In the genomic region with DNA sequence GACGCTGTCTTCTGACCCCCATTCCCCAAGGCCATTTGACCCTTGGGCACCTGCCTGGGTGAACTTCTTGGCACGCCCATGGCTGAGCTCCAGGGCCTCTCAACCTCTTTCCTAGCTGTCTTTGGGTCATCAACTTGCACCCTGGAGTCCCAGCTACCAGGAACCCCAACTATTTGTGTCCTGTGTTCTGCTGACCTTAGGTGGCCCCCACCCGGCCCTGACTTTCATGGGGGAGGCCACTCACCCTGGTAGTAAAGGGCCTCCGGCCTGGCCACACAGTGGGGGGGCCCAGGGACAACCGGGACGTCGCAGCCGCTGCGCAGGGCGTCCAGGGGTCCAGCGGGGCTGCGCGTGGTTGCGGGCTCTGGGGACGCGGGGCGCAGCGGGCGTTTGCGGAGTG, we compare ENCODE assay signal across 10 mouse cellular contexts. TPM values are rescaled to one million over a fixed set of nuclear protein-coding genes. Genes with fewer than 3 reads are reported as not detected.
DNase-seq lines count a peak whose midpoint lies in the region; ATAC-seq and TF ChIP-seq lines count a peak whose summit lies in the region.
"Had no signal": no experiment of that assay in that cellular context is flagged by ENCODE, and none has a peak within 500 bp of the region (broad histone marks: within the 10 kb centered on the region; RNA-seq: fewer than 3 reads in every experiment).

No protein-coding gene starts in this region.

- peak overlapping the region; percentile 77 for H3K4me2 ChIP-seq in CH12.LX (ENCODE audit: insufficient read depth, low read depth, poor library complexity, severe bottlenecking)
- peak overlapping the region; percentile 40 for H3K4me2 ChIP-seq in forebrain, embryonic 14.5 days (ENCODE audit: low read length)
- peak overlapping the region; percentile 66 for H3K4me2 ChIP-seq in liver, embryonic 13.5 days

- intact Hi-C loops in heart, adult 2 months (cut with DNase I): no loop called here

- no peak for TF ChIP-seq EP300 in heart, adult 2 months (IDR thresholded peaks at IDR 0.05; ENCODE audit: insufficient read depth, low read depth, low read length)
- no peak for TF ChIP-seq EP300 in CH12.LX (IDR thresholded peaks at IDR 0.05; ENCODE audit: low read length)

- TF ChIP-seq CTCF in heart, adult 2 months (IDR thresholded peaks at IDR 0.05): no peak
- TF ChIP-seq CTCF in CH12.LX (conservative IDR thresholded peaks at IDR 0.05 in 1 of 2, IDR thresholded peaks at IDR 0.05 in 1 of 2; ENCODE audit: low read depth in 2 of 2, low read length in 2 of 2): no peak

- no peak for DNase-seq in heart, adult 2 months
- no peak for DNase-seq in heart, postnatal 4 days
- DNase-seq in CH12.LX (ENCODE audit: extremely low read depth): no peak
- no peak for DNase-seq in forebrain, embryonic 14.5 days (ENCODE audit: low spot score)
- DNase-seq in liver, embryonic 13.5 days: no peak
- no peak for DNase-seq in frontal cortex, postnatal 14 days (ENCODE audit: low spot score in 2 of 2)
- no peak for DNase-seq in cerebellum, adult 8-10 months
- DNase-seq in urinary bladder, adult 2 months (ENCODE audit: low spot score): no peak

- ATAC-seq in forebrain, embryonic 14.5 days: no peak
- no peak for ATAC-seq in liver, embryonic 13.5 days (ENCODE audit: low read depth)

- no peaks in the 10 kb centered on the region for H3K79me2 ChIP-seq in heart, adult 2 months (replicated peaks; ENCODE audit: control insufficient read depth, insufficient read depth, low read length)
- peaks cover 34% of the 10 kb centered on the region for H3K79me2 ChIP-seq in CH12.LX (replicated peaks; ENCODE audit: control insufficient read depth, extremely low read depth, insufficient read depth, poor library complexity, severe bottlenecking)

- H3K4me3 ChIP-seq in heart, adult 2 months: peak overlapping the region; percentile 67
- peak overlapping the region; percentile 72 to 92 (median 82) for H3K4me3 ChIP-seq in CH12.LX (replicated peaks in 1 of 3; ENCODE audit: low read depth in 2 of 3, low read length in 2 of 3, poor library complexity in 1 of 3)
- peak overlapping the region; percentile 16; the same call in 1 of the 2 replicates for H3K4me3 ChIP-seq in forebrain, embryonic 14.5 days (ENCODE audit: low read depth, low read length)
- H3K4me3 ChIP-seq in liver, embryonic 13.5 days (replicated peaks): peak overlapping the region; percentile 59

- H3K4me1 ChIP-seq in heart, adult 2 months (ENCODE audit: control insufficient read depth, insufficient read depth, low read length): peaks cover 17% of the 10 kb centered on the region
- peaks cover 30 to 59% of the 10 kb centered on the region in 2 experiments for H3K4me1 ChIP-seq in CH12.LX (ENCODE audit: control insufficient read depth in 1 of 2, insufficient read depth in 2 of 2)
- H3K4me1 ChIP-seq in forebrain, embryonic 14.5 days (ENCODE audit: control insufficient read depth, insufficient read depth, low read length): no peaks in the 10 kb centered on the region
- H3K4me1 ChIP-seq in liver, embryonic 13.5 days (replicated peaks): peaks cover 46% of the 10 kb centered on the region

- H3K27me3 ChIP-seq in heart, adult 2 months (ENCODE audit: control insufficient read depth, insufficient read depth, low read length): no peaks in the 10 kb centered on the region
- H3K27me3 ChIP-seq in CH12.LX (replicated peaks): no peaks in the 10 kb centered on the region
- H3K27me3 ChIP-seq in forebrain, embryonic 14.5 days (replicated peaks; ENCODE audit: control insufficient read depth, insufficient read depth, low read length): peaks cover 40% of the 10 kb centered on the region
- peaks cover 42% of the 10 kb centered on the region for H3K27me3 ChIP-seq in liver, embryonic 13.5 days

- no peaks in the 10 kb centered on the region for H3K36me3 ChIP-seq in heart, adult 2 months (ENCODE audit: control insufficient read depth, insufficient read depth, low read length)
- peaks cover 16 to 31% of the 10 kb centered on the region in 2 experiments for H3K36me3 ChIP-seq in CH12.LX (replicated peaks in 1 of 2; ENCODE audit: control insufficient read depth in 1 of 2, insufficient read depth in 1 of 2, low read length in 1 of 2)
- no peaks in the 10 kb centered on the region for H3K36me3 ChIP-seq in forebrain, embryonic 14.5 days (ENCODE audit: control insufficient read depth, insufficient read depth, low read length)
- peaks cover 6% of the 10 kb centered on the region; the same call in 1 of the 2 replicates for H3K36me3 ChIP-seq in liver, embryonic 13.5 days

- dilution Hi-C loops in CH12.LX (cut with MboI; ENCODE audit: extremely low pct_ligation_motif_present, extremely low pct_unique_long_range_greater_than_20kb, low sequenced_read_pairs): no loop called here

- no peak for TF ChIP-seq POLR2A in heart, adult 2 months (IDR thresholded peaks at IDR 0.05; ENCODE audit: insufficient read depth, low read depth, low read length)
- TF ChIP-seq POLR2A in CH12.LX (IDR thresholded peaks at IDR 0.05; ENCODE audit: low read depth, low read length): no peak

- WGBS in heart, adult 2 months: 14% methylated on average over 20 of the region's 20 CpGs
- WGBS in forebrain, embryonic 14.5 days: 6% methylated on average over 14 of the region's 20 CpGs
- WGBS in liver, embryonic 13.5 days (ENCODE audit: insufficient replicate concordance): 5% methylated on average over 20 of the region's 20 CpGs

- peak overlapping the region; percentile 76 for H3K27ac ChIP-seq in heart, adult 2 months
- H3K27ac ChIP-seq in CH12.LX (ENCODE audit: insufficient read depth, low read depth): peak overlapping the region; percentile 88
- no peak overlapping the region for H3K27ac ChIP-seq in forebrain, embryonic 14.5 days (ENCODE audit: low read depth, low read length)
- H3K27ac ChIP-seq in liver, embryonic 13.5 days: peak overlapping the region; percentile 55

- peaks cover 5% of the 10 kb centered on the region for H3K9me3 ChIP-seq in CH12.LX (replicated peaks; ENCODE audit: low read length)
- no peaks in the 10 kb centered on the region for H3K9me3 ChIP-seq in forebrain, embryonic 14.5 days (replicated peaks; ENCODE audit: control insufficient read depth, low read length)
- 0 out of 2 replicates have a peak, but pooled peaks cover 3% of the 10 kb centered on the region for H3K9me3 ChIP-seq in liver, embryonic 13.5 days (replicated peaks)

- TF ChIP-seq RAD21 in CH12.LX (IDR thresholded peaks at IDR 0.05; ENCODE audit: low read depth, low read length): no peak

- in situ Hi-C loops in CH12.LX (cut with MboI; ENCODE audit: low pct_ligation_motif_present, low pct_unique_long_range_greater_than_20kb, low sequenced_read_pairs): no loop called here

- H3K9ac ChIP-seq in heart, adult 2 months (ENCODE audit: low read depth, low read length): peak overlapping the region; percentile 99
- H3K9ac ChIP-seq in CH12.LX (ENCODE audit: insufficient read depth, low read depth): peak overlapping the region; percentile 93
- H3K9ac ChIP-seq in forebrain, embryonic 14.5 days (ENCODE audit: low read length): peak overlapping the region; percentile 21; the same call in 1 of the 2 replicates
- H3K9ac ChIP-seq in liver, embryonic 13.5 days: peak overlapping the region; percentile 67

RNA-seq across cellular contexts. Expression of a gene that starts 0.4 kb away (rescaled TPM):
- 1 to 10 TPM; 3.5 to 6.1 TPM for total RNA-seq in heart, adult 2 months (2021)
- 11.9 and 14.0 TPM in 2 replicates for polyA plus RNA-seq in heart, adult 2 months (2012; rRNA removed)
- 1 to 10 TPM; 4.0 TPM for total RNA-seq in heart, postnatal 4 days (2021)
- total RNA-seq in CH12.LX (2012; rRNA removed): 15.8 and 18.8 TPM in 2 replicates
- 3.2 and 3.8 TPM in 2 replicates for total RNA-seq in CH12.LX (2014; rRNA removed)
- polyA plus RNA-seq in CH12.LX (2012; ENCODE audit: insufficient read length, low read depth): 17.9 and 25.2 TPM in 2 replicates
- 0.75 TPM in 1 of 2 replicates, not detected in the other for polyA plus RNA-seq in forebrain, embryonic 14.5 days (2014; fragmentation: Nextera tagmentation; extraction: Ambion mirVana)
- 3.0 and 3.9 TPM in 2 replicates for polyA plus RNA-seq in liver, embryonic 13.5 days (2015; fragmentation: Nextera tagmentation; extraction: Ambion mirVana)
- polyA plus RNA-seq in urinary bladder, adult 2 months (2012; rRNA removed): 10.8 and 10.9 TPM in 2 replicates

RNA-seq across cellular contexts. Expression of a gene that starts 25.6 kb away (rescaled TPM):
- total RNA-seq in heart, adult 2 months (2021): under 1 TPM; 0.63 to 0.77 TPM
- polyA plus RNA-seq in heart, adult 2 months (2012; rRNA removed): 0.41 and 1.2 TPM in 2 replicates
- total RNA-seq in heart, postnatal 4 days (2021): not detected
- total RNA-seq in CH12.LX (2012; rRNA removed) (30.8 and 38.9 TPM in 2 replicates), CH12.LX (2014; rRNA removed) (6.4 and 7.2 TPM in 2 replicates)
- polyA plus RNA-seq in CH12.LX (2012; ENCODE audit: insufficient read length, low read depth): 12.7 and 13.4 TPM in 2 replicates
- polyA plus RNA-seq in forebrain, embryonic 14.5 days (2014; fragmentation: Nextera tagmentation; extraction: Ambion mirVana): not detected in 2 replicates
- polyA plus RNA-seq in liver, embryonic 13.5 days (2015; fragmentation: Nextera tagmentation; extraction: Ambion mirVana): 1.2 and 1.3 TPM in 2 replicates
- polyA plus RNA-seq in urinary bladder, adult 2 months (2012; rRNA removed): 25.6 and 37.5 TPM in 2 replicates
- polyA plus RNA-seq: CD4-positive, CD25-positive, alpha-beta regulatory T cell, adult 4 months; cortical plate, adult 2 months had no signal

RNA-seq across cellular contexts. Expression of a gene that starts 29.6 kb away (rescaled TPM):
- not detected for total RNA-seq in heart, adult 2 months (2021)
- polyA plus RNA-seq in heart, adult 2 months (2012; rRNA removed): not detected in 2 replicates
- total RNA-seq in heart, postnatal 4 days (2021): not detected
- 0.59 TPM in 1 of 2 replicates, not detected in the other for total RNA-seq in CH12.LX (2012; rRNA removed)
- not detected in 2 replicates for total RNA-seq in CH12.LX (2014; rRNA removed)
- 4.1 and 4.3 TPM in 2 replicates for polyA plus RNA-seq in CH12.LX (2012; ENCODE audit: insufficient read length, low read depth)
- 5.6 and 7.1 TPM in 2 replicates for polyA plus RNA-seq in forebrain, embryonic 14.5 days (2014; fragmentation: Nextera tagmentation; extraction: Ambion mirVana)
- polyA plus RNA-seq in liver, embryonic 13.5 days (2015; fragmentation: Nextera tagmentation; extraction: Ambion mirVana): not detected in 2 replicates
- polyA plus RNA-seq in urinary bladder, adult 2 months (2012; rRNA removed): 0.08 and 0.15 TPM in 2 replicates
- polyA plus RNA-seq: CD4-positive, CD25-positive, alpha-beta regulatory T cell, adult 4 months had no signal

RNA-seq across cellular contexts. Expression of a gene that starts 38.9 kb away (rescaled TPM):
- total RNA-seq in heart, adult 2 months (2021): under 1 TPM in 1 of 2 experiments, not detected in 1; 0.14 TPM
- polyA plus RNA-seq in heart, adult 2 months (2012; rRNA removed): 0.35 and 0.66 TPM in 2 replicates
- total RNA-seq in heart, postnatal 4 days (2021): under 1 TPM in 1 of 2 experiments, not detected in 1; 0.38 TPM
- total RNA-seq in CH12.LX (2012; rRNA removed) (2.5 and 3.2 TPM in 2 replicates), CH12.LX (2014; rRNA removed) (0.88 and 1.1 TPM in 2 replicates)
- polyA plus RNA-seq in CH12.LX (2012; ENCODE audit: insufficient read length, low read depth): 6.8 and 7.7 TPM in 2 replicates
- polyA plus RNA-seq in forebrain, embryonic 14.5 days (2014; fragmentation: Nextera tagmentation; extraction: Ambion mirVana): not detected in 2 replicates
- polyA plus RNA-seq in liver, embryonic 13.5 days (2015; fragmentation: Nextera tagmentation; extraction: Ambion mirVana): not detected in 2 replicates
- polyA plus RNA-seq in urinary bladder, adult 2 months (2012; rRNA removed): 0.12 TPM in 1 of 2 replicates, not detected in the other
- polyA plus RNA-seq: CD4-positive, CD25-positive, alpha-beta regulatory T cell, adult 4 months; cortical plate, adult 2 months had no signal

RNA-seq across cellular contexts. Expression of a gene that starts 51.4 kb away (rescaled TPM):
- total RNA-seq in heart, adult 2 months (2021): 100 to 1,000 TPM; 190 to 214 TPM
- 240 and 262 TPM in 2 replicates for polyA plus RNA-seq in heart, adult 2 months (2012; rRNA removed)
- 100 to 1,000 TPM; 263 to 285 TPM for total RNA-seq in heart, postnatal 4 days (2021)
- total RNA-seq in CH12.LX (2012; rRNA removed) (8.2 and 10.9 TPM in 2 replicates), CH12.LX (2014; rRNA removed) (2.4 and 3.0 TPM in 2 replicates)
- polyA plus RNA-seq in CH12.LX (2012; ENCODE audit: insufficient read length, low read depth): 4.8 and 5.3 TPM in 2 replicates
- polyA plus RNA-seq in forebrain, embryonic 14.5 days (2014; fragmentation: Nextera tagmentation; extraction: Ambion mirVana): 5.8 and 7.6 TPM in 2 replicates
- 7.2 and 7.9 TPM in 2 replicates for polyA plus RNA-seq in liver, embryonic 13.5 days (2015; fragmentation: Nextera tagmentation; extraction: Ambion mirVana)
- 171 and 177 TPM in 2 replicates for polyA plus RNA-seq in urinary bladder, adult 2 months (2012; rRNA removed)

Comparison
In these comparisons a context has a peak if more than half of its experiments do, and no peak if none do; other contexts are left out.
1. H3K4me3 ChIP-seq: peak in every context shown above with its lines; median percentile 82 in CH12.LX; 67 in heart, adult 2 months; 59 in liver, embryonic 13.5 days; 16 in forebrain, embryonic 14.5 days.
2. H3K9ac ChIP-seq: peak in every context shown above with its lines; median percentile 99 in heart, adult 2 months; 93 in CH12.LX; 67 in liver, embryonic 13.5 days; 21 in forebrain, embryonic 14.5 days.